Mouse (Mus musculus) adrenal gland, adult 2 months (tissue): ENCODE measurements at regions not wholly inside any gene's neighbourhood (a gene's known extent, or its start where the extent isn't known, plus 50 kb on each side); places are given as distances from the start of the nearest gene placed in this dataset.

Source experiments
- DNase-seq: peaks from one replicate; pipeline ENCODE4 v3.0.0; 2021

DNA sequence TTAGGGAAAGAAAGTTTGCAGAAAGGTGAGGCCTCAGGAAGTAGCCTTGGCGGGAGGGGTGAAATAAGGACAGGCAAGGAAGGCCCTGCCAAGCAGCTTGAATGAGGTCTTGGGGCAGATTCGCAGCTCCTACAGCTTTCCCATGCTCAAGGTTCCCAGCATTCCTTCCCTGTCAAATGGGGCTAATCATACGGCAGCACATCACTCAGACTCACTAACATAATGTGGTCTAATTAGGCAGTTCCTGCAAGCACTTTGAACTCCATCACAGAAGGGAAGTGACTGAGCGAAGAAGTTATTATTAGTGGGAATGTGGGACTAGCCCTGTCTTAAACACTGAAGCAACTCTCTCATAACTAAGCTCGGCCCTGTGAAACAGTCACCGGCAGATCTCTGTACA, 87.1 kb upstream of the Gm10260 start:
- no peak for DNase-seq

- no peak for DNase-seq
These were observed 84.7 kb upstream of the Gm10260 start for GRCm38 (mm10) chr13:97845148-97845547.

- DNase-seq = no peak
These were observed 82.4 kb upstream of the Gm10260 start for GRCm38 (mm10) chr13:97842801-97843200.

- DNase-seq = peak; percentile 48
These were observed 81.1 kb upstream of the Gm10260 start for GRCm38 (mm10) chr13:97841503-97841902.

DNA sequence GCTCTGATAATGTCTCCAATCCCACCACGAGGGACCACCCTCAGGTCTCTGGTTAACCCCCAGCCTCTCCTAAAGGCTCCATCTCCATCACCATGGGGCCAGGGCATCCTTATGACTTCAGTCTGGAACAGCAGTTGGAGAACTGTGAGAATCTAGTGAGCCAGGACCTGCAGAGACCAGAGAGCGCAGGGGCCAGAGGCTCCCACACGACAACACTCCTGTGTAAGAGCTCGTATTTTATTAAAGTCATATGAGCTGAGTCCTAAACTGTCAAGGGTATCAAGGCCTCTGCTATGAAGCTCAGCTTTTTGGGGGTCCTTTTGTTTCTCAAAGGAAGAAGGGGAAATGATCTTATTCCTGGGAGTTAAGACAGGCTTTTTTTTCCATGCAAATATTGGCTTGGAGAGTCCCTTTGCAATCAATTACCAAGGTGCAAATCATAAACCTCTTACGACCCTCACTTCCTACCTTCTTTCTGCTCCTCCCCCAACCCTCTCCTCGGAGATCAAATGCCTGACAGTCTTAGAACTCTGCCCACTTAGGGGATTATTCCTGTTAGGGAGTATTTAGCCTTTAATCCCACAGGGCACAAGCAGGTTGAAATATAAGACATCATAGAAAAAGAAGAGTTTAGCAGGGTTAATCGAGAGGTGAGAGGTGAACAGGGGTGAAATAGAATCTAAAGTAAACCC, 79.3 kb upstream of the Gm10260 start:
- no peak for DNase-seq

DNA sequence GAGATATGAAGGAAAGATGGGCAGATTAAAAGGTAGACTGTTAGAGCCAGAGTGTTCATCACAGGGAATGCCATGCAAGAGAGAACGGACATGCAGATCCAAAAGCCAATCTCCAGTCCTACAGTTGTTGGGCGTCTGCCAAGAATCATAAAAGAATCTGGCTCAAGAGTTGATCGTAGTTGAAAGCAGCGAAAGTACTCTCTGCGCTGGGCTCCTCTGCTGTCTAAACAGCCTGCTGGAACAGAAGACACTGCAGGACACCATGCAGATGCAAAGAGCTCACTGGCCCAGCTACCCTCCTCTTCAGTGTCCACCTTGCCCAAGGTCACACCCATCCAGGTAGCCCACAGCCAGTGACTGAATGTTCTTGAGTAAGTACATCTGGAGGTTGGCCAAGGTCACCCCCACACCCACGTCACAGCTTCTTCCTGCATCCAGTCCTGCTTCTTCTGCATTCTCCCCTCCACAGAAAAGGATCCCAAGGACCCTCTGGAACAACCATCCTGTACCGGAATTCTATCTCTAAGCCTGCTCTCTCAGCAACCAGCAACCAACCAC, 77.1 kb upstream of the Gm10260 start:
- peak; percentile 40 for DNase-seq

DNA sequence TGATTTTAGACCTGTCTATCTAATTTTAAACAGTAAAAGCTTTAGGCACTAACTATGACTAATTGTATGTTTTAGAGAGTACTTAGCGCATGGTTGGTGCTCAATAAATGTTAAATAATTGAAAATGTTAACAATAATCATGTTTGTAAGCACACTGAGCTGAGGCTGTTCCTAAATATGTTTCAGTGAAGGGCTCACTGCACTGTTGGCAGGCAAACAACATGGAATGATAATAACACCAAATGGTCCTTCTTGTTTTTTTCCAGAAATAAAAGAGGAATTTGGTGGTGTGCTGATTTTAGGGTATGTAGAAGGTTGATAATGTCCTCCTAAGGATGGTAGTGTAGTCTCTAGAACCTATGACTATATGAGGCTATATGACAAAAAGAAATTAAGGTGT, 72.0 kb upstream of the Gm10260 start:
- no peak for DNase-seq

DNA sequence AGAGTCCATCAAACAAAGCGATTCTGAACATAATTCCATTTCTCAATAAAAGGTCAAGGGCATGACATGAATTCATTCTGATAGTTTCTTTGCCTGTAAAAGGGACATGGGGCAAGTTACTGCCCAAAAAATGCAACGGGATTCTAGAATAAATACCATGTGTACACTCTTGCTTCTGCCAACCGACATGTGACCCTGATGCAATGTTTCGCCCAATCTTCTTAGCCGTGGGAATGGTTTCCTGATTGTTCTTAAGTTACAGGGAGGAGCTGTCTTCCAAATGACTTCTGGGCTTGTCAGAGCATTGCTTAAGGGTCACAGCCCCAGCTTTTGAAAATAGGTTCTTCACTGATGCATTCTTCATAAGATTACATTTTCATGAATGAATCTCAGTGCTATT, 71.4 kb upstream of the Gm10260 start:
- no peak for DNase-seq

DNA sequence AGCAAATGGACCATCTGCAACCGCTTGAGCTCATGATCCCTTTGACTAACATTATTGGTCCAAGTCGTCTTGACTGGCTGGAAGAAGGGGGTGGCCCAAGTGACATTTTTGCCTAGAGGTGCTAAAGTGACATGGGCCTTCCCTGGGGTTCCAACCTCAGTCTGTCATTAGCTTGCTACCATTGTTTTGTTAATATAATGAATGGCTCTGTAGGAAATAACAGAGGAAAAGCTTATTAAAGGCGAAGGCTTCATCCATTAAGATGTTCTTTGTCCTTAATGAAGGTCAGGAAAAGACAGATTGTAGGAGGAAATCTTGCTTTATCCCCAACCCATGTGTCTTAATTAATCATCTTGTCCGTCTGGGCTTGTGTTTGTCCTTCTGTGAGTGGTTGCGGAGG, 69.1 kb upstream of the Gm10260 start:
- no peak for DNase-seq

DNA sequence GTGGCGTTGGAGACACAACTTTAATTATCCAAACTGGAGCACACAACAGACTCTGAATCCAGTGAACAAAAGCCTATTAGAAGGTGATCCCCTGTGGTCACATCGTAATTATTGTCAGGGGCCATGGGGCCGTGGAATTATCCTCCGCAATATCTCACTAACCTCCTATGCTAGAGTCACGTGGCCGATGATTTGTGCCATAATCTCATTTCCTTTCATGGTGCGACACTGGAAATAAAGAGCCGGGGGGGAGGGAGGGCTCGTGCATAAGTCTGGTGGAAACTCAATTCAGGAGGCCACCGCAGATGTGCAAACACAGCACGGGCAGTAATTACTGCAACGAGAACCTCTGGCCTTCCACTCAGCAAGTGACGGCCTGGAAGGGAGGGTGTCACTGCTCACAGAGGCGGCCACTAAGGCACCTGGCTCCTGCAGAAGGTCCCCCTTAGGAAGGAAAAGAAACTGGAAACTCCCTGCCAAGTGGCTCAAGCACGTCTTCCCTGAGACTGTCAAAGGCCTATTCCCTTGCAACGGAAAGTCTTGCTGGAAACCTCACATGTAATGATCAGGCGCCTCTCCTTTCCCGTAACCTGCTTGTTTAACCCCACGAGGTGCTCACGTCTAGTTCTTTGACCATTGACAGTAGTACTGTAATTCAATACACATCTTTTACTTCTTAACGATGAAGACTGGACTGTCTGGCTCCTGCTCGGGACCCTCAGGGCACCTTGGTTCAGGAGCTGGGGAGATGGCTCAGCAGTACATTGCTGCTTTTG, 65.6 kb upstream of the Gm10260 start:
- DNase-seq = peak; percentile 4

DNA sequence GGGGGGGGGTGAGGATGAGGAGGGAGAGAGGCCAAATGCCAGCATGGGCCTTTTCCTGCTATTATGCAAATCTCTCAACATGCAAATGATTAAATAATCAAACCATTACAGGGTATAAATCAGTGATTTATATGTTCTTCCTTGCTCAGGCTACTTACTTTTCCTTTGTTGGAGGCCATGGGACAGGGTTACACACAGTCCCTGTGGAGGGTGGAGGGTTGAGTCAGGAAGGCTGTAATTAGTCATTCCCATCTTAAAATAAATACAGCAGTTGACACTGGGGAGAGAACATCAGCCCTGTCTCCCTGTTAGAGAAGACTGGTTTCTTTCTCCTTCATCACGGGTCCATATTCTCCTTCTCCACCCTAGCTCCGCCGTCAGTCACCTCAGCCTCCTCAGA, 64.9 kb upstream of the Gm10260 start:
- peak; percentile 29 for DNase-seq

DNA sequence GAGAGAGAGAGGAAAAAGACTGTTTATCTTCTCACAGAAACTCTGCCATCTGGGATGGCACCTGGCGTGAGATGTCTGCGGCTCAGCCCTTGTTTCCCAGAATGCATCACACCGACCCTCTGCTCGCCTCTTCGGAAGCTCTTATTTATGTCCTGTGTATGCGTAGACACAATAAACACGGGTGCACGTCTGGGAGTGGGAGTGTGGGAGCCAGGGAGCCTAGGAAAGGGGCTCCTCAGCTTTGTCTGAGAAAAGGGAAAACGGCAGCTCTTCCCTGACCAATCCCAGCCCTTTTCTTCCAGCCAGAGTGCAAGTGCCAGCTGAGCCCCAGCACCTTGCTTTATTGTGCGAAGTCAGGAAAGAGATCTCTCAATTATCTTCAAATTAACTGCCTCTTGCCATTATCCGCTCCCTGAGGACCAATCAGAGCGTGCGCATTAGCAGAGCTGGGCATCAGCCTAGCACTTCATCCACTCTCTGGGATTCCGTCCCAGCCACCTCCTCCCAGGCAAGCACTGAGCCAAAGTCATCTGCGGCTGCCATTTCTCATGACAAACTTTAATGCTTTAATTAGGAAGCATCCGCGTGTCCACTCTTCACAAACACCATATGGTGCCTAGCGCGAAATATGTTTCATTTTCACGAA, 63.8 kb upstream of the Gm10260 start:
- no peak for DNase-seq

DNA sequence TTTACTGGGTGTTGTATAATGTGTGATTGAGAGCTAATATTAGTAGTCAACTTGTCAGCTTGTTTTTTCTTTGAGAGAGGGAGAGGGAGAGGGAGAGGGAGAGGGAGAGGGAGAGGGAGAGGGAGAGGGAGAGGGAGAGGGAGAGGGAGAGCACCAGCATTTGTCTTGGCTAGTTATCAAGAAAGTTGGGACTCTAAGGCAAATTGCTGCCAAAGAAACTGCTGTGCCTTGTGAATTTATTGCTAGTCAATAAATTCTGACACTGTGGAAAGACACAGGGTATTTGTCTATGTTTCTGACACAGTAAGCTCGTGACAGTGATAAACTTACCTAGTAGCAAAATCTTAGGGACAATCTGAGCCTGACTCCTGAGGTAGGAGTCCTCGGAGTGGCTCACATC, 61.2 kb upstream of the Gm10260 start:
- peak; percentile 7 for DNase-seq

DNA sequence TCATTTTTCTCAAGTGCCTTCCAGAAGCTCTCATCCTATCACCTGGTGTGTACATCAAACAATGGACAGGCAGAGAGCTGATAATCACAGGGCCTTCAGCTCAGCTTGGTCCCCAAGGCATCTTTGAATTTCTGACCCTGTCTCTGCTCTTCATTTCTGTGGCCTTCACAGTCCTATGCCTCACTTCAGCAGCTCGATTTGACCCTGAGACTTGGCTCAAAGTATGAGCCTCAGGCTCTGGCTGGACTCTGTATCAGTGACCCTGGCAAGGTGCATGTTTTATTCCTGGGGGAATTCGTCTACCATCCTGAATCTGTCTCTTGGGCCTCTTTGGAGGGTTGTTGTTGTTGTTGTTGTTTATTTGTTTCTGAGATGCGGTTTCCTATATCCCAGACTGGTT, 60.6 kb upstream of the Gm10260 start:
- DNase-seq = peak; percentile 51

- DNase-seq = no peak
These were observed 60.0 kb upstream of the Gm10260 start for GRCm38 (mm10) chr13:97820401-97820800.

DNA sequence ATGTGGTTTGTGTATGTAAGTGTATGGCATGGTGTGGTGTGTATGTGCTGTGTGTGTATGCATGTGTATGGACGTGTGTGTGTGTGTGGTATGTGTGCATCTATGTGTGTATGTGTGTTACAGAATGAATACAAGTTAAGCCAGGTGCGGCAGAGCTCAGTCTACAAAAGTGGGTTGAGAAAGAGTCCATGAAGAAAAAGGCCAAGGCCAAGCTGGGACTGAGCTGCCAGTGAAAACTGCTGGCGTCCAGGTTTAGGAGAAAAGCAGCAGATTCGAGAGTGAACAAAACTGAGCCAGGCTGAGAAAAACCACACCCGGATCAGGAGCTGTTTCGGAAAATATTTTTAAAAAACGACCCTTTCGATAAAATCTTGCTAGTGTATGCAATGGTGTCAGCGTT, 58.6 kb upstream of the Gm10260 start:
- DNase-seq = peak; percentile 51

DNA sequence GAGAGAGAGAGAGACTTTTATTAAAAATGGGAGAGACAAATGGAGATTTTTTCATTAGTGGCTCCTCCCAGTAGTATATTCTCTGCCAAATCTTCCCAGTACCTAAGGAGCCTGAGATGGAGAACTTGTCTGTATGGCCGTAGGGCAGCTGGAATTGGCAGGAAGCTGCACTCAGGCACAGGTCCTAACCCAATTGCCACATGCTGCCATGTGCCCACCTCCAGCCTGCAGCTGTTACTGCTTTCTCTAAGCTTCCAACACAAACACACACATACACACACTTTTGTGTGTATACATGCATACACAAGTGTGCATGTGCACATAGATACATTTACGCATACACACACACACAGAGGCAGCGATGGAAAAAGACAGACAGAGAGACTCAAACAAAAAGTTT, 56.5 kb upstream of the Gm10260 start:
- DNase-seq = no peak
